Mouse (Mus musculus) kidney, adult 2 months (tissue): ENCODE data around the gene Pitpnm3. TPM values are rescaled to one million over a fixed set of nuclear protein-coding genes. Genes with fewer than 3 reads are reported as not detected.
"Not testable (repeated sequence)": the region's sequence is repeated elsewhere in the genome, so short reads cannot be mapped to it uniquely, and the experiment has no call there.

ENCODE experiments used
- DNase-seq: peaks from one replicate; pipeline ENCODE4 v3.0.0; 2021
- H3K27ac ChIP-seq: fragments of 200-500 bp; 2 replicates; pipeline ENCODE4 v1.5.1; 2012; ENCODE audit warnings: low read depth, low read length, control low read depth, inconsistent platforms; ENCODE audit not compliant: insufficient read depth
- H3K27me3 ChIP-seq: fragments of 200-500 bp; replicated peaks from 2 replicates; pipeline ENCODE4 v1.6.1; 2012; ENCODE audit warnings: mild to moderate bottlenecking, moderate library complexity, low read length, inconsistent platforms; ENCODE audit not compliant: control insufficient read depth, insufficient read depth
- H3K36me3 ChIP-seq: fragments of 200-500 bp; 2 replicates; pipeline ENCODE4 v1.6.1; 2012; ENCODE audit warnings: mild to moderate bottlenecking, moderate library complexity, low read length, inconsistent platforms; ENCODE audit not compliant: control insufficient read depth, insufficient read depth
- H3K4me1 ChIP-seq: fragments of 200-500 bp; 2 replicates; pipeline ENCODE4 v1.6.1; 2011; ENCODE audit warnings: low read length; ENCODE audit not compliant: control insufficient read depth, insufficient read depth
- H3K4me3 ChIP-seq: fragments of 200-500 bp; 2 replicates; pipeline ENCODE4 v1.5.1; 2011; ENCODE audit warnings: mild to moderate bottlenecking, low read depth, low read length, control low read depth; ENCODE audit not compliant: insufficient read depth
- CTCF ChIP-seq: fragments of 200-500 bp; conservative IDR thresholded peaks from 2 replicates; pipeline ENCODE4 v1.5.1; 2011; ENCODE audit warnings: low read depth, mild to moderate bottlenecking, control low read depth, low read length, moderate library complexity, mixed read lengths; ENCODE audit not compliant: insufficient read depth, insufficient read length
- POLR2A ChIP-seq: fragments of 200-500 bp; IDR thresholded peaks from one replicate; pipeline ENCODE4 v1.6.1; 2011; ENCODE audit warnings: low read depth, low read length, control low read depth
- WGBS: fragments of 180-500 bp; shearing (Covaris S2); methylation state at CpG from one replicate; pipeline ENCODE4 v1.1.7; 2018; 5-methylcytosine and 5-hydroxymethylcytosine counted together
- polyA plus RNA-seq: library from polyadenylated mRNA; depleted of rRNA; stranded (reverse); fragments of >200 nt; gene quantifications from 2 replicates; pipeline ENCODE4 v1.2.3, GENCODE M21; 2012

The Pitpnm3 gene
- polyA plus RNA-seq, 1 experiment = 4.7 TPM

GRCm38 (mm10) chr11:72173506-72173905, 37.9 kb upstream of the Pitpnm3 start:
- DNase-seq = no peak
- WGBS = 80% methylated on average over 5 of the region's 5 CpGs
- Histone ChIP-seq H3K4me3 (no peak overlapping the region), H3K4me1 (no peaks in the 10 kb centered on the region), H3K27ac (no peak overlapping the region), H3K36me3 (peaks cover 11% of the 10 kb centered on the region), H3K27me3 (no peaks in the 10 kb centered on the region)
- no peak for TF ChIP-seq CTCF
- no peak for TF ChIP-seq POLR2A

- not testable (repeated sequence) for DNase-seq, H3K4me1 ChIP-seq, H3K4me3 ChIP-seq, H3K27ac ChIP-seq, H3K27me3 ChIP-seq
- 69% methylated on average over 4 of the region's 4 CpGs for WGBS
- H3K36me3 ChIP-seq = peaks cover 12% of the 10 kb centered on the region
These were observed 36.3 kb upstream of the Pitpnm3 start for GRCm38 (mm10) chr11:72171906-72172305.

GRCm38 (mm10) chr11:72169871-72170270, 34.3 kb upstream of the Pitpnm3 start:
- Histone ChIP-seq H3K4me1 (no peaks in the 10 kb centered on the region), H3K27ac (no peak overlapping the region), H3K27me3 (no peaks in the 10 kb centered on the region), H3K36me3 (peaks cover 4% of the 10 kb centered on the region), H3K4me3 (no peak overlapping the region)
- TF ChIP-seq POLR2A (no peak), CTCF (no peak)
- no peak for DNase-seq
- WGBS = 55% methylated on average over 4 of the region's 4 CpGs

- no peak for TF ChIP-seq CTCF
- TF ChIP-seq POLR2A = no peak
- Histone ChIP-seq H3K27me3 (no peaks in the 10 kb centered on the region), H3K4me1 (no peaks in the 10 kb centered on the region; the same call in 1 of the 2 replicates), H3K36me3 (peaks cover under 1% of the 10 kb centered on the region), H3K4me3 (no peak overlapping the region), H3K27ac (no peak overlapping the region)
- DNase-seq = peak; percentile 15
- WGBS = 48% methylated on average over 2 of the region's 2 CpGs
These were observed 27.6 kb upstream of the Pitpnm3 start for GRCm38 (mm10) chr11:72163198-72163597.

GRCm38 (mm10) chr11:72156624-72157023, 21.0 kb upstream of the Pitpnm3 start:
- 70% methylated on average over 2 of the region's 2 CpGs for WGBS
- TF ChIP-seq POLR2A (no peak), CTCF (no peak)
- Histone ChIP-seq H3K4me3 (no peak overlapping the region), H3K27me3 (no peaks in the 10 kb centered on the region), H3K4me1 (peaks cover 4% of the 10 kb centered on the region; the same call in 1 of the 2 replicates), H3K27ac (no peak overlapping the region), H3K36me3 (no peaks in the 10 kb centered on the region; the same call in 1 of the 2 replicates)
- DNase-seq = no peak

- Histone ChIP-seq H3K27me3 (no peaks in the 10 kb centered on the region), H3K36me3 (no peaks in the 10 kb centered on the region; the same call in 1 of the 2 replicates), H3K4me3 (no peak overlapping the region), H3K27ac (no peak overlapping the region), H3K4me1 (peaks cover 4% of the 10 kb centered on the region; the same call in 1 of the 2 replicates)
- WGBS = 90% methylated on average over 4 of the region's 4 CpGs
- TF ChIP-seq CTCF (no peak), POLR2A (no peak)
- DNase-seq = no peak
These were observed 20.4 kb upstream of the Pitpnm3 start for GRCm38 (mm10) chr11:72155981-72156428.

- H3K36me3 ChIP-seq = no peaks in the 10 kb centered on the region; the same call in 1 of the 2 replicates
- H3K4me3 ChIP-seq = no peak overlapping the region
- TF ChIP-seq POLR2A = no peak
- no peak for TF ChIP-seq CTCF
- H3K4me1 ChIP-seq = peaks cover 4% of the 10 kb centered on the region; the same call in 1 of the 2 replicates
- DNase-seq = no peak
- 87% methylated on average over 11 of the region's 11 CpGs for WGBS
- H3K27me3 ChIP-seq = no peaks in the 10 kb centered on the region
- no peak overlapping the region for H3K27ac ChIP-seq
These were observed 19.8 kb upstream of the Pitpnm3 start for GRCm38 (mm10) chr11:72155186-72155980.
